Mouse (Mus musculus): ENCODE measurements around the gene Vtcn1.

Vtcn1 gene

DNA sequence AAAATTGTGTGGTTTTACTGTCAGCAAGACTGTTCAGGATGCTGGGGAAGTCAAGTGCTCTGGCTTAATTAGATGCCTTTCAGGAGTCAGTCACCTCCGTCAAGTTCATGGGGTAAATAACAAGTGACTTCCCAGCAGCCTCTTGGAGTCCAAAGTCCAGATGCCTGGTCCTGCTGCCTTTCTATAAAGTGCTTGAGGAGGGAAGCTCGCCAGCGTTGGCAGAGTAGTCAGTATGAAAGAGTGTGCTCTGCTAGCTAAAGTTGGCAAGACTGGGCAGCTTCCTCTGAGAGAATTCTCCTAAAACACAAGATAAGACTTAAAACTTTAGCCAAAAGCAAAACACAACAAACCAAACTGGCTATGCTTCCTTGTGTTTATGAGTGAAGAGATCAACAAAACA, 18.5 kb downstream of the Vtcn1 start:
- POLR2A ChIA-PET = no interaction called here
- CTCF ChIA-PET = no interaction called here

DNA sequence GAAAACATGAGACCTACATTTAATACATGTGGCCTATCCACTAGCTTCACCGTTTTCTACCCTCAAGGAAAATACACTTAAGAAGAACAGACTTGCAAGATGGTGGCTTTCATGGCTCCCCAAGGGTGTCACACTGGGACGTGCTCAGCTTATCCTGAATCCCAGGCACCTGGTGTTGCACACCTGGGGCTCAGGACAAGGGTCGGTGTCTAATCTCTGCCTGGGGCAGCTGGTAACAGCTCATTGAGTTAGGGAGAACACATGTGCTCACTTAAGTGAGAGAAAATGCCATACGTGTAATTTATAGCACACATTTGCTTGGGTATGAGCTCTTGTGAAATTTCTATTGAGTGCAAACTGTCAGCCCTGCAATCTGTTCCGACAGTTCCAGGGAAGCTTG, 19.1 kb downstream of the Vtcn1 start:
- ChIA-PET POLR2A (no interaction called here), CTCF (no interaction called here)

GRCm38 (mm10) chr3:100848348-100848747, 23.1 kb downstream of the Vtcn1 start:
- ChIA-PET POLR2A (interaction anchor here in 2 of 4 experiments (0.5 to 0.6 kb wide), 2 partner anchors 103 to 400 kb away, joined by 4 to 8 read pairs; no protein-coding TSS in a partner anchor), CTCF (interaction anchor here in 1 of 4 experiments (1.0 kb wide), 1 partner anchor 499 kb away, joined by 3 read pairs; no protein-coding TSS in a partner anchor)

DNA sequence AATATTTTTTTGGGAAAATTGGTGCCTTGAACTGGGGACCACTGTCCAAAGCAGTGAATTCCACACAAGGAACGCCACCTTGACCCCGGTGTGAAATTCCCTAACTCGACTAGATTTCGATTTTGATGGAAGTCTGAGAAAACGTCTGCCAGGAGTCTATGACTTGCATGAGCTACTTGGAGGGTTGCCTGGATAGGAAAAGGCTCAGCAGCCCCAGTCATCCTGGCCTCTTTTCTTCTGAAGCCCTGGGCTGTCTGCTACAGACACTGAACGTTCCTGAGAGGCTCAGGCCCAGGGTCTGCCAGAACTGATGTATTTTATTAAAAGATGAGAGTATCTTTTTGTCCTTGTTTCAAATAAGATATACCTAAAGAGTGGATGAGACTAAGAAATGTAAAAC, 25.2 kb downstream of the Vtcn1 start:
- ChIA-PET POLR2A (no interaction called here), CTCF (no interaction called here)

GRCm38 (mm10) chr3:100856050-100856815, 31.0 kb downstream of the Vtcn1 start:
- POLR2A ChIA-PET = no interaction called here
- CTCF ChIA-PET = interaction anchor here in 1 of 4 experiments (1.2 kb wide), 1 partner anchor 60 kb away, joined by 3 read pairs; no protein-coding TSS in a partner anchor

GRCm38 (mm10) chr3:100857139-100857538, 31.9 kb downstream of the Vtcn1 start:
- ChIA-PET CTCF (interaction anchor here in 1 of 4 experiments (1.2 kb wide), 1 partner anchor 60 kb away, joined by 3 read pairs; no protein-coding TSS in a partner anchor), POLR2A (no interaction called here)

- CTCF ChIA-PET = no interaction called here
- POLR2A ChIA-PET = no interaction called here
Observed at GRCm38 (mm10) chr3:100858334-100859002, 33.2 kb downstream of the Vtcn1 start.

DNA sequence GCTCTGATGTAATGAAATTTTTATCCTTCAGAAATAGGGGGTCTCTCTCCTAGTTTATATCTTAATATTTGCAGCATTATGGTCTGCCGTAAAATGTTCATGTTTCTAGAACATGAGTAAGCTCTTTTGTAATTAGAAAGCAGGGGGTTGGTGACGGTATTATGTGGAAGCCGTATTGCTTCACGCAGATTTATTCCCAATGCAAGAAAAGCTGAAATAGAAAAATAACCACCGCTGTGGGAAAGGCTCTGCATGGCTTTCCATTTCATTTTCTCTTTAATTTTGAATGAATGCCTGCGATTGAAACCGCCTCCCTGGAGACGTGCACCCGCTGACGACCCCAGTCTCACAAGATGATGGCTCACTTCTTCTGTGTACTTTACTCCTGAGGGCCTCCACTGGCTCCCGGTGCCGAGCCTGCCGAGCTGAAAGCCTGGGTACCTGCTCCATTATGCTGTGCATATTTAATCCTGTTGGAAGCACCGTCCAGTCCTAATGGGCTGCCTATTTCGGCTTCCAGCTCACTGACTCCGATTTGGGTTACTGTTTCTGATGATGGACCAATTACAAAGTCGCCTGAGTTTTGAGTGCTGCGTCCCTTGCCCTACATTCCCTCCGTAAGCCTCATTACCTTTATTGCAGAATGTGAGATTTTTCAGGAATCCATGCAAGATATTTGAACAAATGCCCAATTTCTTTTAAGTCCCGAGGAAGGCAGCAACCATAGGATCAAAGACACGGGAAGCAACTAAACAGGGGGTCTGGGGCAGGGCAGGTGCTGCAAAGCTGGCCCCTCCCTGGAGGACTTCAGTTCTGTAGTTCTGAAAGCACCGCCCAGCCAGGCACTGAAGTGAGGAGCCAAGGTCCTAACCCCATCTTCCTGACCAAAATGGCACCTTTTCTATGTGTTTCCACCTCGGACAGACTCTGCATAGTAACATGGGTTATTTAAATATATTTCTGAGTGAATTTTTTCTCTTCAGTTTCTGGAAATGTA, 36.3 kb downstream of the Vtcn1 start:
- ChIA-PET CTCF (interaction anchor here in 1 of 4 experiments (0.6 to 1.1 kb wide), 2 partner anchors 55 to 141 kb away, joined by 3 to 4 read pairs; no protein-coding TSS in a partner anchor), POLR2A (interaction anchor here in 1 of 4 experiments (0.6 to 1.0 kb wide), 2 partner anchors 9 to 37 kb away, joined by 3 read pairs; partner anchors contain the start of gene Vtcn1)

DNA sequence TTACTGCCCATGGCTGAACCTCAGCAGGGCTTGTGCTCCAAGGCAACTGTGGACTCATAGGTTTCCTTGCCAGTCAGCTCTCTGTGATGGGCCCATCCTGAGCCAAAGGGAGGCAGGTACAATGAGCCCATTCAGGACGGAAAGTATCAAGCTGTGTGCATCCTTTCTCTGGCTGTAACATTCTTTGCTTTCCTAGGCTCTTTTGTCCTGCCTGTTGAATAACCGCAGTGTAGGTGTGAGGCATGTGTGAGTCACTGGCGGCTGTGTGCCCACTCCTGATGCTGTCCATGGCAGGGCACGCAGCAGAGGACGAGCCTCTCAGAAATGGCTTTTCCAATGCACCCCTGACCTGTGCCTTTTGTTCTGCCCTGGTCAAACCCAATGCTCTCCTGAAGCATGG, 41.7 kb downstream of the Vtcn1 start:
- ChIA-PET POLR2A (interaction anchor here in 1 of 4 experiments (0.6 kb wide), 1 partner anchor 28 kb away, joined by 3 read pairs; no protein-coding TSS in a partner anchor), CTCF (no interaction called here)

DNA sequence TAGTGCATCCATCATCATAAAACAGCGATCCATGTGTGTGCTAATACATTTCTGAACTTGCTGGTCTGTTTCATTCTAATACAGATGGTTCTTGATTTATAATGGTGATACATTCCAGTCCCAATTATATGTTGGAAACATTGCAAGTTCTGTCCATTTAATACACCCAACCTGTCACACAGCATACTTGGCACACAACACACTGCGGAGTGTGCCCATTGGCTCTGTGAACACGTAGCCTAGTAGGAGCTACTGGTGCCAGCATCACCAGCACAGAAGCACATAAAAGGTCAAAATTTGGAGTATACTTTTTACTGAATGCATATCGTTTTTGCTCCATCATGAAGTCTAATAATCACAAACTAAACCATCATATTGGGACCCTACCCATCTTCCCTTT, 51.8 kb downstream of the Vtcn1 start:
- ChIA-PET POLR2A (interaction anchor here in 1 of 4 experiments (0.6 kb wide), 1 partner anchor 192 kb away, joined by 3 read pairs; no protein-coding TSS in a partner anchor), CTCF (no interaction called here)

- POLR2A ChIA-PET = no interaction called here
- CTCF ChIA-PET = interaction anchor here in 2 of 4 experiments (0.6 to 0.8 kb wide), 3 partner anchors 35 to 453 kb away, joined by 3 read pairs; no protein-coding TSS in a partner anchor
Observed at GRCm38 (mm10) chr3:100881403-100881802, 56.1 kb downstream of the Vtcn1 start.

GRCm38 (mm10) chr3:100881843-100882634, 56.8 kb downstream of the Vtcn1 start:
- POLR2A ChIA-PET = no interaction called here
- CTCF ChIA-PET = interaction anchor here in 1 of 4 experiments (0.6 to 0.8 kb wide), 2 partner anchors 35 to 453 kb away, joined by 3 read pairs; no protein-coding TSS in a partner anchor

GRCm38 (mm10) chr3:100889234-100889633, 64.0 kb downstream of the Vtcn1 start:
- CTCF ChIA-PET = interaction anchor here in 1 of 4 experiments (0.6 kb wide), 1 partner anchor 626 kb away, joined by 3 read pairs; no protein-coding TSS in a partner anchor
- POLR2A ChIA-PET = no interaction called here

- CTCF ChIA-PET = no interaction called here
- POLR2A ChIA-PET = no interaction called here
Observed at GRCm38 (mm10) chr3:100890406-100890805, 65.1 kb downstream of the Vtcn1 start.

DNA sequence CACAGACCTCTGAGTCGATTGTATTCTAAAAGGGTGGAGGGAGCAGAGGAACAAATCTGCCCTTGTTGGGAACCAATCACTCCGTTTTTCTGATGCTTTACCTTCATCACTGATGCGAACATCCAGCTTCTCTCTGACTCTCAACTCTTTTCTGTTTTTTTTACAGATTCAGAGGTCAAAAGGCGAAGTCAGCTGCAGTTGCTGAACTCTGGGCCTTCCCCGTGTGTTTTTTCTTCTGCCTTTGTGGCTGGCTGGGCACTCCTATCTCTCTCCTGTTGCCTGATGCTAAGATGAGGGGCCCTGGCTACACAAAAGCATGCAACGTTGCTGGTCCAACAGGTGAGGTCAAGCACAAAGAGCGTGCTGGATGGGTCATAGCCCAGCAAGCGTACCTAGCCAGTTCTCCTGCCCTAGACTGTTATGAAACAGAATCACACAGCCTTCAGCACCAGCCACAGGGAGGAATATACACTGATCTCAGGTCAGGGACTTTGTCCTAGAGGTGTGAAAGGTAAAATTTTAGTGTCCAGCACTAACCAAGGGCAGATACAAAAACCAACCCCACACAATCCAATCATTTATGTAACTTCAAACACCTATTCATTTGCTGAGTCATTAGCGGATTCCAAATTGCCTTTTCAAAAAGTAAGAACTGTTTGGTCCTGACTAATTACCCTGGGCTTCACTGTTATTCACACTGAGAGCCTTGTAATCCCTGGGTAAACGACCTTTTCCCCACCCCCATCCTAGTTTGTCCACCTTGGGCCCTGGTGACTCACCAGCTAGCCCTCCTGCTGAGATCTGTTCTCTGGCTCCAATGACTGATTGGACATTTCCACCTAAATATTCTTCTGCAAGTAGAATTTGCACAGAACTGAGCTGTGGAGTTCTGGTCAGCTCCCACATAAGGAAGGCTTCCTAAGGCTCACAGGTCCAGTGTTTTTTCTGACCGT, 67.4 kb downstream of the Vtcn1 start:
- ChIA-PET CTCF (no interaction called here), POLR2A (no interaction called here)

DNA sequence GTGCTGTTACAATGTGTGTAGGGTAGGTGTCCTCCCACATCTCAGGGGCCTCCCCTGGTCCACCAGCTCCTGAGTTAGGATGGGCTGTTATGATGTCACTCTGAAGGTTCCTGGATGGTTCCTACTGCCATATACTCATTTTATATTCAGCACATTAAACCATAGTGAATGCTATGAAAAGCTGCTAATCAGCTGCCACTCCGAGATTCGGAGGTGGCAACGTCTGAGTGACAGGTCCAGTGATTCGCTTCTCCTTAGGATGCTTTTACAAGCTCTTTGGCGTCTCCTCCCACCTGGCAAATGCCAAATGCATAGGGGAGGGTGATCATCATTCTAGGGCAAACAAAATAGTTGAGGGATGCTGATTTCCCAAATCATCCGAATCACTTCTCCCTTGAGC, 70.2 kb downstream of the Vtcn1 start:
- POLR2A ChIA-PET = no interaction called here
- CTCF ChIA-PET = no interaction called here

DNA sequence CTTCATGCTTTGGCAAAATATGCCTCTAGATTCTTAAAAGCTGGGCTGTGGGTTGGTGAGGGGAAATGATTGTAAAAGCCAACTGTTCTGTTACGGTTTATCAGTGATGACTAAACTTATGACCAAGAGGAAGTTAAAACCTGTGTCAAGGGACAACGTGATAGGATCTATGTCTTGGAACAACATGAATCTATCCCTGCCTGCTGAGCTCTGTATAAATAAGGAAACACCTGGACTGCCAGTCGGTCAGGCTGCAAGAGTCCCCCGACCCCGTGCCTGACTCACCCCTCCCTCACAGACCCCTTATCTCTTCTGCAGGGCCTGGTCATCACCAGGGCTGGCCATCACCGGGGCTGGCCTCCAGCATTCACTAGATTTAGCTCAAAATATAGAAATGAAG, 80.9 kb downstream of the Vtcn1 start:
- POLR2A ChIA-PET = interaction anchor here in 1 of 4 experiments (0.8 kb wide), 1 partner anchor 16 kb away, joined by 3 read pairs; the partner anchor contains the start of gene Trim45
- CTCF ChIA-PET = interaction anchor here in 2 of 4 experiments (0.7 to 1.6 kb wide), 3 partner anchors 11 to 138 kb away, joined by 3 to 5 read pairs (median 3); no protein-coding TSS in a partner anchor

All from embryonic stem cell, embryonic (primary cell).